Mouse (Mus musculus): ENCODE data around the gene Aaed1.
A peak's percentile ranks its signal among the peaks of the same experiment; 100 is the strongest.

Gene Aaed1

GRCm38 (mm10) chr13:64312024-64312915 lies at the start of gene Aaed1:
Gene Aaed1, minus strand, starts transcription at chr13:64312710.
- DNase-seq (ENCODE audit: low read depth), result peak; percentile 89

- no peak for DNase-seq (ENCODE audit: low read depth)
These were observed 49.6 kb upstream of the Aaed1 start for GRCm38 (mm10) chr13:64362139-64362538.

GRCm38 (mm10) chr13:64361020-64361419 lies 48.5 kb upstream of the Aaed1 start:
- no peak for DNase-seq (ENCODE audit: low read depth)

GRCm38 (mm10) chr13:64359702-64360101 lies 47.2 kb upstream of the Aaed1 start:
- no peak for DNase-seq (ENCODE audit: low read depth)

GRCm38 (mm10) chr13:64358476-64358875 lies 46.0 kb upstream of the Aaed1 start:
- DNase-seq (ENCODE audit: low read depth), result no peak

GRCm38 (mm10) chr13:64357389-64357788 lies 44.9 kb upstream of the Aaed1 start:
- DNase-seq (ENCODE audit: low read depth), result no peak

GRCm38 (mm10) chr13:64349474-64349873 lies 37.0 kb upstream of the Aaed1 start:
- no peak for DNase-seq (ENCODE audit: low read depth)

GRCm38 (mm10) chr13:64344082-64344501 lies 31.6 kb upstream of the Aaed1 start:
- no peak for DNase-seq (ENCODE audit: low read depth)

- DNase-seq (ENCODE audit: low read depth), result no peak
These were observed 31.1 kb upstream of the Aaed1 start for GRCm38 (mm10) chr13:64343598-64343997.

- no peak for DNase-seq (ENCODE audit: low read depth)
These were observed 23.1 kb upstream of the Aaed1 start for GRCm38 (mm10) chr13:64335546-64336132.

- DNase-seq (ENCODE audit: low read depth), result no peak
These were observed 20.6 kb upstream of the Aaed1 start for GRCm38 (mm10) chr13:64333102-64333501.

GRCm38 (mm10) chr13:64332321-64332720 lies 19.8 kb upstream of the Aaed1 start:
- DNase-seq (ENCODE audit: low read depth), result no peak

- no peak for DNase-seq (ENCODE audit: low read depth)
These were observed 10.2 kb upstream of the Aaed1 start for GRCm38 (mm10) chr13:64322561-64323281.

- DNase-seq (ENCODE audit: low read depth), result no peak
These were observed 7.8 kb upstream of the Aaed1 start for GRCm38 (mm10) chr13:64320334-64320733.

- no peak for DNase-seq (ENCODE audit: low read depth)
These were observed 7.3 kb upstream of the Aaed1 start for GRCm38 (mm10) chr13:64319782-64320181.

GRCm38 (mm10) chr13:64318355-64318754 lies 5.8 kb upstream of the Aaed1 start:
- no peak for DNase-seq (ENCODE audit: low read depth)

GRCm38 (mm10) chr13:64315483-64316050 lies 3.1 kb upstream of the Aaed1 start:
- peak; percentile 84 for DNase-seq (ENCODE audit: low read depth)

- DNase-seq (ENCODE audit: low read depth), result no peak
These were observed 1.5 kb upstream of the Aaed1 start for GRCm38 (mm10) chr13:64314041-64314440.

GRCm38 (mm10) chr13:64312916-64313289 lies 393 bp upstream of the Aaed1 start:
- no peak for DNase-seq (ENCODE audit: low read depth)

- no peak for DNase-seq (ENCODE audit: low read depth)
These were observed 1.2 kb downstream of the Aaed1 start for GRCm38 (mm10) chr13:64311266-64311665.

GRCm38 (mm10) chr13:64310585-64310984 lies 1.9 kb downstream of the Aaed1 start:
- no peak for DNase-seq (ENCODE audit: low read depth)

- DNase-seq (ENCODE audit: low read depth), result no peak
These were observed 2.7 kb downstream of the Aaed1 start for GRCm38 (mm10) chr13:64309842-64310241.
